Comparison of ENCODE assay signal across 12 mouse cellular contexts in the genomic region with DNA sequence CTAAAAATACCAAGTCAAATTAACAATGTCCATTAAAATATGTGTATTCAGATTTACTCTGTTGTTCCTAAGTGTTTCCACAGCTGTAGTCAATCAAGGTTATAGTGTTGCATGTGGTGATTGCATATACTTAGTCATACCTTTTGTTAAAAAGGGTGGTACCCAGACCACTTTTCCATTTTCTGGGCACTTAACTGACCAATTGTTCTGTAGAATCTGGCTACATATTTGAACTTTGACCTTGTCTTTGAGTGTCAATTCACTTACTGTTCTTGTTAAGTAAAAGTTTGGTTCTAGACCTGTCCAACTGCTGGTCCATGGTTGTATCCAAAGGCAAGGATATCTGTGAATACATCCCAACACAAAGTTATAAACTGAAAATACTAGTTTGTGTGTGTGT. TPM values are rescaled to one million over a fixed set of nuclear protein-coding genes. Genes with fewer than 3 reads are reported as not detected.
DNase-seq lines count a peak whose midpoint lies in the region; ATAC-seq and TF ChIP-seq lines count a peak whose summit lies in the region.
"Had no signal": no experiment of that assay in that cellular context is flagged by ENCODE, and none has a peak within 500 bp of the region (broad histone marks: within the 10 kb centered on the region; RNA-seq: fewer than 3 reads in every experiment).

No protein-coding gene starts in this region.

- H3K36me3 ChIP-seq in hindbrain, embryonic 14.5 days (replicated peaks; ENCODE audit: control insufficient read depth, insufficient read depth): no peaks in the 10 kb centered on the region; the same call in 1 of the 2 replicates
- H3K36me3 ChIP-seq in hindbrain, embryonic 10.5 days: peaks cover 8% of the 10 kb centered on the region
- H3K36me3 ChIP-seq in ES-E14 (ENCODE audit: control insufficient read depth, insufficient read depth, low read length, poor library complexity, severe bottlenecking): no peaks in the 10 kb centered on the region
- no peaks in the 10 kb centered on the region for H3K36me3 ChIP-seq in hindbrain, embryonic 15.5 days
- no peaks in the 10 kb centered on the region for H3K36me3 ChIP-seq in midbrain, embryonic 14.5 days (ENCODE audit: control insufficient read depth, insufficient read depth, low read length)

- no peak overlapping the region for H3K27ac ChIP-seq in hindbrain, embryonic 14.5 days
- H3K27ac ChIP-seq in hindbrain, embryonic 10.5 days: no peak overlapping the region
- H3K27ac ChIP-seq in ES-E14 (ENCODE audit: insufficient read depth, low read depth, low read length, poor library complexity, severe bottlenecking): no peak overlapping the region
- no peak overlapping the region for H3K27ac ChIP-seq in hindbrain, embryonic 15.5 days (replicated peaks)
- no peak overlapping the region for H3K27ac ChIP-seq in midbrain, embryonic 14.5 days (replicated peaks; ENCODE audit: low read depth, low read length)
- H3K27ac ChIP-seq: layer of hippocampus, adult 2 months had no signal

- in situ Hi-C loops in ES-E14 (cut with MboI; ENCODE audit: low sequenced_read_pairs in 2 of 2, unreplicated experiment in 2 of 2): no loop called here

- H3K9me3 ChIP-seq in hindbrain, embryonic 14.5 days (ENCODE audit: control insufficient read depth, low read length): no peaks in the 10 kb centered on the region
- H3K9me3 ChIP-seq in hindbrain, embryonic 10.5 days: no peaks in the 10 kb centered on the region
- H3K9me3 ChIP-seq in ES-E14 (ENCODE audit: control insufficient read depth, insufficient read depth, low read depth, low read length): no peaks in the 10 kb centered on the region
- no peaks in the 10 kb centered on the region for H3K9me3 ChIP-seq in hindbrain, embryonic 15.5 days
- no peaks in the 10 kb centered on the region for H3K9me3 ChIP-seq in midbrain, embryonic 14.5 days (ENCODE audit: control insufficient read depth, low read length)

- DNase-seq in hindbrain, embryonic 14.5 days (ENCODE audit: low spot score): no peak
- DNase-seq in hindbrain, embryonic 10.5 days (ENCODE audit: low spot score): no peak
- DNase-seq in ES-E14 (ENCODE audit: low read depth, low spot score): no peak
- DNase-seq in midbrain, embryonic 14.5 days: no peak
- DNase-seq in retina, postnatal 1 day: no peak
- no peak for DNase-seq in ovary, adult 18-20 months (ENCODE audit: low spot score)
- DNase-seq: adrenal gland, postnatal 10 days; heart, postnatal 36 days; lung, adult 18-20 months; thymus, adult 18-20 months had no signal

- no peak overlapping the region for H3K9ac ChIP-seq in hindbrain, embryonic 14.5 days
- no peak overlapping the region for H3K9ac ChIP-seq in ES-E14 (ENCODE audit: insufficient read depth, low read depth, low read length, poor library complexity, severe bottlenecking)
- no peak overlapping the region for H3K9ac ChIP-seq in hindbrain, embryonic 15.5 days
- H3K9ac ChIP-seq in midbrain, embryonic 14.5 days (replicated peaks; ENCODE audit: low read length): no peak overlapping the region

- ATAC-seq in hindbrain, embryonic 14.5 days (ENCODE audit: low FRiP score): no peak
- ATAC-seq in hindbrain, embryonic 15.5 days (ENCODE audit: low FRiP score, low read depth): no peak
- no peak for ATAC-seq in midbrain, embryonic 14.5 days (ENCODE audit: low FRiP score, low TSS enrichment)

- peaks cover 17% of the 10 kb centered on the region for H3K4me1 ChIP-seq in hindbrain, embryonic 14.5 days (replicated peaks; ENCODE audit: control insufficient read depth, insufficient read depth, low read length)
- peaks cover 30% of the 10 kb centered on the region for H3K4me1 ChIP-seq in hindbrain, embryonic 10.5 days (replicated peaks)
- H3K4me1 ChIP-seq in ES-E14 (ENCODE audit: control insufficient read depth in 2 of 2, insufficient read depth in 2 of 2, low read length in 2 of 2, poor library complexity in 1 of 2): peaks cover 0 to 3% of the 10 kb centered on the region in 2 experiments; a peak in 1 of 4 replicates
- peaks cover 17% of the 10 kb centered on the region for H3K4me1 ChIP-seq in hindbrain, embryonic 15.5 days (replicated peaks)
- peaks cover 15% of the 10 kb centered on the region for H3K4me1 ChIP-seq in midbrain, embryonic 14.5 days (ENCODE audit: control insufficient read depth, insufficient read depth, low read length)

- H3K27me3 ChIP-seq in hindbrain, embryonic 14.5 days (ENCODE audit: control insufficient read depth, insufficient read depth, low read length): no peaks in the 10 kb centered on the region
- no peaks in the 10 kb centered on the region for H3K27me3 ChIP-seq in hindbrain, embryonic 10.5 days (ENCODE audit: insufficient read depth, poor library complexity, severe bottlenecking)
- no peaks in the 10 kb centered on the region for H3K27me3 ChIP-seq in hindbrain, embryonic 15.5 days
- H3K27me3 ChIP-seq in midbrain, embryonic 14.5 days (ENCODE audit: control insufficient read depth, insufficient read depth, low read length): no peaks in the 10 kb centered on the region

- H3K4me2 ChIP-seq in hindbrain, embryonic 14.5 days (replicated peaks): peak overlapping the region; percentile 35; the same call in 1 of the 2 replicates
- H3K4me2 ChIP-seq in hindbrain, embryonic 15.5 days: peak overlapping the region; percentile 31; the same call in 1 of the 2 replicates
- peak overlapping the region; percentile 38; the same call in 1 of the 2 replicates for H3K4me2 ChIP-seq in midbrain, embryonic 14.5 days (ENCODE audit: low read length)

- H3K4me3 ChIP-seq in hindbrain, embryonic 14.5 days (replicated peaks; ENCODE audit: low read length): no peak overlapping the region
- no peak overlapping the region for H3K4me3 ChIP-seq in hindbrain, embryonic 10.5 days
- H3K4me3 ChIP-seq in ES-E14 (ENCODE audit: insufficient read depth in 1 of 2, low read depth in 1 of 2, low read length in 2 of 2, poor library complexity in 1 of 2, severe bottlenecking in 1 of 2): peak overlapping the region; percentile 22 to 95; a peak in 3 of 4 replicates
- H3K4me3 ChIP-seq in hindbrain, embryonic 15.5 days: no peak overlapping the region
- no peak overlapping the region for H3K4me3 ChIP-seq in midbrain, embryonic 14.5 days (replicated peaks; ENCODE audit: low read depth, low read length)

TF ChIP-seq in ES-E14, 5 proteins besides CTCF, POLR2A, EP300 and RAD21:
- TF ChIP-seq ZNF384 (IDR thresholded peaks at IDR 0.05; ENCODE audit: low read depth, low read length) (no peak), ZC3H11A (IDR thresholded peaks at IDR 0.05; ENCODE audit: borderline replicate concordance, low read depth, low read length) (no peak), HCFC1 (IDR thresholded peaks at IDR 0.05; ENCODE audit: borderline replicate concordance, insufficient read depth, low read length) (no peak), CHD2 (IDR thresholded peaks at IDR 0.05; ENCODE audit: low read depth, low read length) (no peak), MAFK (IDR thresholded peaks at IDR 0.05; ENCODE audit: insufficient read depth, low read depth, low read length) (no peak)
TF ChIP-seq in ES-E14: peak in this region for 0.

RNA-seq across cellular contexts. Expression of a gene that starts 2.1 kb away (rescaled TPM):
- 3.4 and 4.4 TPM in 2 replicates for polyA plus RNA-seq in hindbrain, embryonic 14.5 days (2014; fragmentation: Nextera tagmentation; extraction: Ambion mirVana)
- 4.0 and 4.3 TPM in 2 replicates for polyA plus RNA-seq in hindbrain, embryonic 10.5 days (2016; fragmentation: Nextera tagmentation; extraction: Ambion mirVana)
- 33.1 and 33.7 TPM in 2 replicates for total RNA-seq in ES-E14 (2012; rRNA removed)
- 4.4 and 4.6 TPM in 2 replicates for polyA plus RNA-seq in hindbrain, embryonic 15.5 days (2015; fragmentation: Nextera tagmentation; extraction: Ambion mirVana)
- 5.0 and 5.3 TPM in 2 replicates for polyA plus RNA-seq in midbrain, embryonic 14.5 days (2014; fragmentation: Nextera tagmentation; extraction: Ambion mirVana)

Comparison
In these comparisons a context has a peak if more than half of its experiments do, and no peak if none do; other contexts are left out.
1. H3K4me3 ChIP-seq: peak in ES-E14 (2 of 2); none in hindbrain, embryonic 14.5 days (single experiment), hindbrain, embryonic 10.5 days (single experiment), hindbrain, embryonic 15.5 days (single experiment) and midbrain, embryonic 14.5 days (single experiment).
2. Peak in every context shown above with its lines, with median percentiles within 50 percentile points of each other: H3K4me2 ChIP-seq.